Mouse (Mus musculus): ENCODE measurements around the gene Olfr952. TPM values are rescaled to one million over a fixed set of nuclear protein-coding genes. Genes with fewer than 3 reads are reported as not detected.

The Olfr952 gene
- polyA plus RNA-seq (2015; fragmentation: Nextera tagmentation; extraction: Ambion mirVana): not detected in 2 replicates

- no peaks in the 10 kb centered on the region for H3K4me1 ChIP-seq (replicated peaks)
- no peak within 1 kb of the TSS for H3K9ac ChIP-seq (replicated peaks)
- H3K27ac ChIP-seq: no peak within 1 kb of the TSS
- H3K27me3 ChIP-seq: no peaks in the 10 kb centered on the region
- H3K9me3 ChIP-seq: no peaks in the 10 kb centered on the region
- H3K4me2 ChIP-seq (replicated peaks): no peak within 1 kb of the TSS
- no peaks in the 10 kb centered on the region for H3K36me3 ChIP-seq
- no peak within 1 kb of the TSS for H3K4me3 ChIP-seq (replicated peaks)
- ATAC-seq: no peak
Measured at GRCm38 (mm10) chr9:39427048-39427447, at the start of gene Olfr952. Gene Olfr952 (minus strand): TSS chr9:39427148.

- Histone ChIP-seq H3K9ac (replicated peaks) (no peak within 1 kb of the TSS), H3K27me3 (no peaks in the 10 kb centered on the region), H3K4me1 (replicated peaks) (no peaks in the 10 kb centered on the region), H3K4me3 (replicated peaks) (no peak within 1 kb of the TSS), H3K36me3 (no peaks in the 10 kb centered on the region), H3K27ac (no peak within 1 kb of the TSS), H3K4me2 (replicated peaks) (no peak within 1 kb of the TSS), H3K9me3 (no peaks in the 10 kb centered on the region)
- WGBS: 70% methylated on average over 1 of the region's 1 CpGs
- ATAC-seq: no peak
Measured at GRCm38 (mm10) chr9:39471844-39472243, 44.9 kb upstream of the Olfr952 start, which contains the start of gene Olfr955. Gene Olfr955 (minus strand): TSS chr9:39471944.

- Histone ChIP-seq H3K4me1 (replicated peaks) (no peaks in the 10 kb centered on the region), H3K27me3 (no peaks in the 10 kb centered on the region), H3K36me3 (no peaks in the 10 kb centered on the region), H3K27ac (no peak within 1 kb of the TSS), H3K9me3 (no peaks in the 10 kb centered on the region), H3K4me2 (replicated peaks) (no peak within 1 kb of the TSS), H3K4me3 (replicated peaks) (no peak within 1 kb of the TSS), H3K9ac (replicated peaks) (no peak within 1 kb of the TSS)
- WGBS: 87% methylated on average over 6 of the region's 6 CpGs
- ATAC-seq: no peak
Measured at GRCm38 (mm10) chr9:39456401-39456800, 29.5 kb upstream of the Olfr952 start, which contains the start of gene Olfr954. Gene Olfr954 (plus strand): TSS chr9:39456701.

- no peaks in the 10 kb centered on the region for H3K27me3 ChIP-seq
- H3K36me3 ChIP-seq: no peaks in the 10 kb centered on the region
- no peaks in the 10 kb centered on the region for H3K4me1 ChIP-seq (replicated peaks)
- no peak within 1 kb of the TSS for H3K9ac ChIP-seq (replicated peaks)
- no peak within 1 kb of the TSS for H3K4me2 ChIP-seq (replicated peaks)
- H3K27ac ChIP-seq: no peak within 1 kb of the TSS
- no peak for ATAC-seq
- H3K4me3 ChIP-seq (replicated peaks): no peak within 1 kb of the TSS
- 90% methylated on average over 2 of the region's 2 CpGs for WGBS
- no peaks in the 10 kb centered on the region for H3K9me3 ChIP-seq
Measured at GRCm38 (mm10) chr9:39387110-39387509, 39.8 kb downstream of the Olfr952 start, which contains the start of gene Olfr951. Gene Olfr951 (plus strand): TSS chr9:39387410.

Other genes starting within 250 kb of the Olfr952 start
- gene Olfr944, start 225.2 kb downstream of the Olfr952 start, polyA plus RNA-seq (2015; fragmentation: Nextera tagmentation; extraction: Ambion mirVana): not detected in 2 replicates
- not detected in 2 replicates for gene Olfr1537, start 177.2 kb downstream of the Olfr952 start, polyA plus RNA-seq (2015; fragmentation: Nextera tagmentation; extraction: Ambion mirVana)
- gene Olfr945, start 150.3 kb downstream of the Olfr952 start, polyA plus RNA-seq (2015; fragmentation: Nextera tagmentation; extraction: Ambion mirVana): not detected in 2 replicates
- gene Olfr948, start 101.1 kb downstream of the Olfr952 start, polyA plus RNA-seq (2015; fragmentation: Nextera tagmentation; extraction: Ambion mirVana): not detected in 2 replicates
- not detected in 2 replicates for gene Olfr951, start 39.7 kb downstream of the Olfr952 start, polyA plus RNA-seq (2015; fragmentation: Nextera tagmentation; extraction: Ambion mirVana)
- gene Olfr954, start 29.6 kb upstream of the Olfr952 start, polyA plus RNA-seq (2015; fragmentation: Nextera tagmentation; extraction: Ambion mirVana): not detected in 2 replicates
- not detected in 2 replicates for gene Olfr955, start 44.8 kb upstream of the Olfr952 start, polyA plus RNA-seq (2015; fragmentation: Nextera tagmentation; extraction: Ambion mirVana)
- gene Olfr44, start 66.8 kb upstream of the Olfr952 start, polyA plus RNA-seq (2015; fragmentation: Nextera tagmentation; extraction: Ambion mirVana): not detected in 2 replicates
- not detected in 2 replicates for gene Olfr957, start 88.7 kb upstream of the Olfr952 start, polyA plus RNA-seq (2015; fragmentation: Nextera tagmentation; extraction: Ambion mirVana)
- gene Olfr958, start 126.9 kb upstream of the Olfr952 start, polyA plus RNA-seq (2015; fragmentation: Nextera tagmentation; extraction: Ambion mirVana): not detected in 2 replicates
- not detected in 2 replicates for gene Olfr959, start 148.4 kb upstream of the Olfr952 start, polyA plus RNA-seq (2015; fragmentation: Nextera tagmentation; extraction: Ambion mirVana)
- gene AW551984, start 177.3 kb upstream of the Olfr952 start, polyA plus RNA-seq (2015; fragmentation: Nextera tagmentation; extraction: Ambion mirVana): 59.7 and 66.7 TPM in 2 replicates
- not detected in 2 replicates for gene Olfr148, start 183.5 kb upstream of the Olfr952 start, polyA plus RNA-seq (2015; fragmentation: Nextera tagmentation; extraction: Ambion mirVana)
- gene Olfr960, start 194.2 kb upstream of the Olfr952 start, polyA plus RNA-seq (2015; fragmentation: Nextera tagmentation; extraction: Ambion mirVana): not detected in 2 replicates
- not detected in 2 replicates for gene Olfr961, start 217.9 kb upstream of the Olfr952 start, polyA plus RNA-seq (2015; fragmentation: Nextera tagmentation; extraction: Ambion mirVana)
- not detected in 2 replicates for gene Olfr963, start 240.1 kb upstream of the Olfr952 start, polyA plus RNA-seq (2015; fragmentation: Nextera tagmentation; extraction: Ambion mirVana)

All from midbrain, embryonic 13.5 days (tissue).